Mouse (Mus musculus) olfactory bulb, adult 2 months (tissue): ENCODE measurements around the gene Trpm8. TPM values are rescaled to one million over a fixed set of nuclear protein-coding genes. Genes with fewer than 3 reads are reported as not detected.

ENCODE experiments used
- H3K27ac ChIP-seq: fragments of 200-500 bp; 2 replicates; pipeline ENCODE4 v1.5.1; 2012; ENCODE audit warnings: low read depth, low read length; ENCODE audit not compliant: insufficient read depth
- H3K4me1 ChIP-seq: fragments of 200-500 bp; 2 replicates; pipeline ENCODE4 v1.6.1; 2012; ENCODE audit warnings: low read length; ENCODE audit not compliant: control insufficient read depth, insufficient read depth
- H3K4me3 ChIP-seq: fragments of 200-500 bp; 2 replicates; pipeline ENCODE4 v1.5.1; 2012; ENCODE audit warnings: mild to moderate bottlenecking, low read depth, low read length, moderate library complexity; ENCODE audit not compliant: insufficient read depth
- CTCF ChIP-seq: fragments of 200-500 bp; IDR thresholded peaks from 2 replicates; pipeline ENCODE4 v1.5.1; 2012; ENCODE audit warnings: low read depth, mild to moderate bottlenecking, low read length, moderate library complexity; ENCODE audit not compliant: insufficient read depth
- POLR2A ChIP-seq: fragments of 200-500 bp; IDR thresholded peaks from 2 replicates; pipeline ENCODE4 v1.6.1; 2012; ENCODE audit warnings: mild to moderate bottlenecking, low read depth, low read length, moderate library complexity; ENCODE audit not compliant: insufficient read depth
- WGBS: fragments of 180-500 bp; shearing (Covaris S2); methylation state at CpG from one replicate; pipeline ENCODE4 v1.1.7; 2018; 5-methylcytosine and 5-hydroxymethylcytosine counted together
- polyA plus RNA-seq: library from polyadenylated mRNA; stranded (reverse); fragments of >200 nt; gene quantifications from 2 replicates; pipeline ENCODE4 v1.2.4, GENCODE M21; 2012; ENCODE audit warnings: low replicate concordance; ENCODE audit not compliant: missing spikeins, insufficient read depth, insufficient read length

The Trpm8 gene
- polyA plus RNA-seq, 1 experiment = not detected

GRCm38 (mm10) chr1:88357458-88358090, 80.1 kb downstream of the Trpm8 start:
- Histone ChIP-seq H3K4me1 (no peaks in the 10 kb centered on the region), H3K27ac (no peak overlapping the region), H3K4me3 (no peak overlapping the region)
- TF ChIP-seq POLR2A (no peak), CTCF (peak; percentile 6; the same call in 1 of the 2 replicates)
- WGBS = 79% methylated on average over 6 of the region's 6 CpGs

DNA sequence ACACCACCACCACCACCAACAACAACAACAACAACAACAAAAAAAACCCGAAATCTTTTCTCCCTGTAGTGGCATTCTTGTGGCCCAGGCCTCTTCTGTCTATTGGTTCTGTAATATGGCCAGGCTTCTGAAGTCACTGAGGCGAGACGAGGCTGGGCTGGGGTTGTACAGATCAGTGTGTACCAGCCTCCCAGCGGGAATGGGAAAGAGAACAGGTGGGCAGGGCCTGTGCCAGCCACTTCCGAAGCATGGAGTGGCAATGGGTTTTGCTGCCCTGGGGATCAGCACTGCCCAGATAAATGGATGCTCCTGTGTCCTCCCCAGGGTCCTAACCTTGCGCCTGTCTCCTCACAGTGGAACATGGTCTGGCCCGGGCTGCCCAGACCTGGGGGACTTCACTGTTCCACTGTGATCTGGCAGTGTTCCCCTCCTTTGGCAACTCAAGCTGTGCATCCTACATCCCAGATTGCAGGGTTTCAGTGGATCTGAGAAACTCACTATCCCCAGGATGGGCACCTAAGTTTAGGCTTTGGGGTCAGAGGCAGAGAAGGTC, 80.7 kb downstream of the Trpm8 start:
- no peak overlapping the region for H3K4me3 ChIP-seq
- no peak for TF ChIP-seq POLR2A
- no peak for TF ChIP-seq CTCF
- 87% methylated on average over 7 of the region's 7 CpGs for WGBS
- no peaks in the 10 kb centered on the region for H3K4me1 ChIP-seq
- H3K27ac ChIP-seq = no peak overlapping the region

DNA sequence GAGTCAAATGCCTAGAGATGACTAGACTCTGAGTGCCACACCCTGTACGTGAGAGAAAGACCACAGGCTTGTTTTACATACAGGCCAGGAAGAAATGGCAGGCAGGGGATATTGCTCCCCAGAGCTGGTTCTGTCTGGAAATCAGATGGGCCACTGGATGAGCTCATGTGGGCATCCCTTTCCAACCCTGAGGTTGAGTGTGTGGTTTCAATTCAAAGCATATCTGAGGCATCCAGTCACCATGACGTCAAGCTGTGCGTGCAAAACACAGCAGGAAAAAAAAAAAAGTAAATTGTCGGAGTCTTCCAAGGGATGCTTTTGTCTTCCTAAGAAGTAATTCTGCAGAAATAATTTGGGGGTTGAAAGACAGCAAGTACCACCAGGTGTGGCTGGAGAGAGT, 83.6 kb downstream of the Trpm8 start:
- WGBS = 79% methylated on average over 4 of the region's 4 CpGs
- Histone ChIP-seq H3K4me1 (no peaks in the 10 kb centered on the region), H3K4me3 (no peak overlapping the region), H3K27ac (no peak overlapping the region)
- no peak for TF ChIP-seq POLR2A
- TF ChIP-seq CTCF = no peak

DNA sequence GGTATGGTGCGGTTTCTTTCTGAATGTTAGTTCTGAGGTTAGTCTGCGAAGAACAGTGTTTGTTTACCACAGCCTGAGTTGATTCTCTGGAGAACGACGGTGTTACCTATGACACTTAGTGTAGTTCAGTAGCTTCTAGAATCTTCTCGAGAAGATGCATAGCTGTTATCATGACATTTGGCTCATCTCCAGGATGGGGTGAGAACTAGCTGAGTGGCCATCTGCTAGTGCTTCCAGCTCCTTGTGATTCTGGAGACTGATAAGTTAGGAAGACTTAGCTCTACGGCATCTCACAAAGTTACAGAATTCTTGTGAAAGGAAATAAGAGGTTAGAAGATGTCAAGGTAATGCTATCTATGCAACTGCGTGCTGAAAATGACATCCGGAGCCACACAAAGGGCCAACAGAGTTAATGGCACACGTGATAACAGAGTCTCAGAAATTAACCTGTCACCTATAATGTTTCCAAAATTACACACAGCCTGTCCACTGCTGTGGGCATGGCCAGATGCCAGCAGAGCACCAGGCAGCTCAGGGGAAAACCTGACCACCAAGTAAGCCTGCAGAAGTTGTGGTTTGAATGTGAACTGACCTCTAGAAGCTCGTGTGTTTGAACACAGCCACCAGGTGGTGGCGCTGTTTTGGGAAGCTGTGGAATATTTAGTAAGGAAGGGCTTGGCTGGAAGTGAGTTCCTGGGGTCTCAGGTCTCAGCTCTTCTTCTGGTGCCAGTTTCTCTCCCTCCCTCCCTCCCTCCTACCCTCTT, 89.6 kb downstream of the Trpm8 start:
- 82% methylated on average over 11 of the region's 11 CpGs for WGBS

DNA sequence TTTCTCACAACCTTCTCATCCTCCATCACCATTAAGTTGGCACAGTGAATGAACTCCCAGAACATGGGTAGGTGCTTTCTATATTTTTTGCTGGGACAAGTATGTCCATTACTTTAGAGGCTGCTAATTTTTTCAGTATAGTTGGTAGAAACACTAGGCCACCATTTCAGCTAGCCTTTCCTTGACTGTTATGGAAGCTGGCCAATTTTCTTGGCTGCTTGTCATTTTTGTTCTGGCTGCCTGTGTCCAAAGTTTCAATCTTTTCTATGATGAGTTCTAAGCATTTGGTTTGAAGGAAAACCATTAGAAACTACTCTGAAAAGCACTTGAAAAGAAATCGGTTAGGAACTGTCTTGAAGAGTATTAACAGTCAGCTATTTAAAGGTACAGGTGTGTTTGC, 101.0 kb downstream of the Trpm8 start:
- 86% methylated on average over 1 of the region's 1 CpGs for WGBS
- no peak for TF ChIP-seq POLR2A
- TF ChIP-seq CTCF = no peak

More for the DNA sequence above, 89.6 kb downstream of the Trpm8 start:
- no peak overlapping the region for H3K4me3 ChIP-seq
- TF ChIP-seq POLR2A (no peak), CTCF (no peak)
- H3K4me1 ChIP-seq = no peaks in the 10 kb centered on the region
- no peak overlapping the region for H3K27ac ChIP-seq

GRCm38 (mm10) chr1:88391632-88392031, 114.2 kb downstream of the Trpm8 start:
- no peak for TF ChIP-seq POLR2A
- no peak for TF ChIP-seq CTCF
- WGBS = 84% methylated on average over 4 of the region's 4 CpGs
- H3K4me3 ChIP-seq = no peak overlapping the region
- no peak overlapping the region for H3K27ac ChIP-seq
- H3K4me1 ChIP-seq = no peaks in the 10 kb centered on the region

More for the DNA sequence above, 101.0 kb downstream of the Trpm8 start:
- no peak overlapping the region for H3K27ac ChIP-seq
- no peak overlapping the region for H3K4me3 ChIP-seq
- H3K4me1 ChIP-seq = no peaks in the 10 kb centered on the region

DNA sequence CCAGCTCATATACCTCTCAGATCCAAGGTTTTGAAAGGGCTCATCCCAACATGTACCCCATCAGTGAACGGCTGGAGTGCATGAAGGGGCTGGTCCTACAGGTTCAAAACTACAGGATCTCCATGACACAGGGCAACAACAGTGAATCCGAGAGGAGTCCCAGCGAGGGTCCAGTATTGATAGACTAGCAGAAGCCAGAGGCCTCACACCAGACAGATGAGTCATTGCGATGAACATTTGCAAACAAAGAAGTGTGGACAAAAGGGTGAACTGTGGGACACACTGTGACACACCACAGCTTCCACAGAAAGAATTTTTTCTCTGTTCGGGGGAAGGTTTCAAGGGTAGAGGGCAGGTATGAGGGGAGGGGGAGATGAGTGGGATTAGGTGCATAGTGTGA, 115.9 kb downstream of the Trpm8 start:
- Histone ChIP-seq H3K27ac (no peak overlapping the region), H3K4me3 (no peak overlapping the region), H3K4me1 (no peaks in the 10 kb centered on the region)
- TF ChIP-seq POLR2A (no peak), CTCF (no peak)
- WGBS = 93% methylated on average over 5 of the region's 5 CpGs

GRCm38 (mm10) chr1:88403378-88403777, 125.9 kb downstream of the Trpm8 start:
- TF ChIP-seq CTCF (no peak), POLR2A (no peak)
- no peak overlapping the region for H3K4me3 ChIP-seq
- peaks cover 3% of the 10 kb centered on the region; the same call in 1 of the 2 replicates for H3K4me1 ChIP-seq
- WGBS = 80% methylated on average over 3 of the region's 3 CpGs
- H3K27ac ChIP-seq = no peak overlapping the region
